Mouse (Mus musculus): ENCODE results near the gene Slc52a3. TPM values are rescaled to one million over a fixed set of nuclear protein-coding genes. Genes with fewer than 3 reads are reported as not detected.

Slc52a3 gene
- polyA plus RNA-seq, 1 experiment from 2014 or later = 3.6 TPM

- 93% methylated on average over 6 of the region's 6 CpGs for WGBS
- H3K4me1 ChIP-seq (ENCODE audit: control insufficient read depth, insufficient read depth, low read length) = peaks cover 32% of the 10 kb centered on the region
These were observed 26.9 kb upstream of the Slc52a3 start for GRCm38 (mm10) chr2:151969396-151969795.

GRCm38 (mm10) chr2:151970191-151971172 lies 25.8 kb upstream of the Slc52a3 start:
- peaks cover 33% of the 10 kb centered on the region for H3K4me1 ChIP-seq (ENCODE audit: control insufficient read depth, insufficient read depth, low read length)
- H3K4me2 ChIP-seq (replicated peaks; ENCODE audit: low read depth, low read length) = peak overlapping the region; percentile 46
- no peaks in the 10 kb centered on the region for H3K27me3 ChIP-seq (ENCODE audit: control insufficient read depth, insufficient read depth, low read length)
- peaks cover 17% of the 10 kb centered on the region for H3K36me3 ChIP-seq (ENCODE audit: control insufficient read depth, insufficient read depth, low read length)
- 46% methylated on average over 53 of the region's 53 CpGs for WGBS
- peak overlapping the region; percentile 2; the same call in 1 of the 2 replicates for H3K9ac ChIP-seq (replicated peaks; ENCODE audit: low read depth, low read length)
- no peak overlapping the region; the same call in 1 of the 2 replicates for H3K27ac ChIP-seq (ENCODE audit: low read length)
- no peaks in the 10 kb centered on the region for H3K9me3 ChIP-seq (ENCODE audit: control insufficient read depth, low read depth, low read length)
- peak; percentile 90 for ATAC-seq (ENCODE audit: insufficient number of reproducible peaks, insufficient read depth, low FRiP score, low read depth)
- H3K4me3 ChIP-seq (ENCODE audit: low read depth, low read length) = peak overlapping the region; percentile 13; the same call in 1 of the 2 replicates

More at GRCm38 (mm10) chr2:151969396-151969795, 26.9 kb upstream of the Slc52a3 start:
- no peak overlapping the region for H3K9ac ChIP-seq (replicated peaks; ENCODE audit: low read depth, low read length)
- peaks cover 17% of the 10 kb centered on the region for H3K36me3 ChIP-seq (ENCODE audit: control insufficient read depth, insufficient read depth, low read length)
- H3K9me3 ChIP-seq (ENCODE audit: control insufficient read depth, low read depth, low read length) = no peaks in the 10 kb centered on the region
- H3K4me2 ChIP-seq (replicated peaks; ENCODE audit: low read depth, low read length) = no peak overlapping the region
- no peak overlapping the region for H3K27ac ChIP-seq (ENCODE audit: low read length)
- no peak overlapping the region for H3K4me3 ChIP-seq (ENCODE audit: low read depth, low read length)
- H3K27me3 ChIP-seq (ENCODE audit: control insufficient read depth, insufficient read depth, low read length) = no peaks in the 10 kb centered on the region
- no peak for ATAC-seq (ENCODE audit: insufficient number of reproducible peaks, insufficient read depth, low FRiP score, low read depth)

- no peaks in the 10 kb centered on the region for H3K27me3 ChIP-seq (ENCODE audit: control insufficient read depth, insufficient read depth, low read length)
- no peak for ATAC-seq (ENCODE audit: insufficient number of reproducible peaks, insufficient read depth, low FRiP score, low read depth)
- H3K27ac ChIP-seq (ENCODE audit: low read length) = no peak overlapping the region
- peaks cover 17% of the 10 kb centered on the region for H3K36me3 ChIP-seq (ENCODE audit: control insufficient read depth, insufficient read depth, low read length)
- 80% methylated on average over 5 of the region's 5 CpGs for WGBS
- H3K9ac ChIP-seq (replicated peaks; ENCODE audit: low read depth, low read length) = no peak overlapping the region
- peaks cover 37% of the 10 kb centered on the region for H3K4me1 ChIP-seq (ENCODE audit: control insufficient read depth, insufficient read depth, low read length)
- H3K9me3 ChIP-seq (ENCODE audit: control insufficient read depth, low read depth, low read length) = no peaks in the 10 kb centered on the region
- H3K4me2 ChIP-seq (replicated peaks; ENCODE audit: low read depth, low read length) = no peak overlapping the region
- H3K4me3 ChIP-seq (ENCODE audit: low read depth, low read length) = no peak overlapping the region
These were observed 24.6 kb upstream of the Slc52a3 start for GRCm38 (mm10) chr2:151971748-151972147.

- peak overlapping the region; percentile 14; the same call in 1 of the 2 replicates for H3K9ac ChIP-seq (replicated peaks; ENCODE audit: low read depth, low read length)
- no peaks in the 10 kb centered on the region for H3K27me3 ChIP-seq (ENCODE audit: control insufficient read depth, insufficient read depth, low read length)
- peak overlapping the region; percentile 46 for H3K4me2 ChIP-seq (replicated peaks; ENCODE audit: low read depth, low read length)
- ATAC-seq (ENCODE audit: insufficient number of reproducible peaks, insufficient read depth, low FRiP score, low read depth) = 0 out of 2 replicates have a peak, but pooled peaks have one; percentile 7
- peaks cover 17% of the 10 kb centered on the region for H3K36me3 ChIP-seq (ENCODE audit: control insufficient read depth, insufficient read depth, low read length)
- peaks cover 36% of the 10 kb centered on the region for H3K4me1 ChIP-seq (ENCODE audit: control insufficient read depth, insufficient read depth, low read length)
- peak overlapping the region; percentile 17; the same call in 1 of the 2 replicates for H3K4me3 ChIP-seq (ENCODE audit: low read depth, low read length)
- no peaks in the 10 kb centered on the region for H3K9me3 ChIP-seq (ENCODE audit: control insufficient read depth, low read depth, low read length)
- 29% methylated on average over 23 of the region's 23 CpGs for WGBS
- H3K27ac ChIP-seq (ENCODE audit: low read length) = peak overlapping the region; percentile 58
These were observed 23.3 kb upstream of the Slc52a3 start for GRCm38 (mm10) chr2:151972880-151973594.

- peak; percentile 2; the same call in 1 of the 2 replicates for ATAC-seq (ENCODE audit: insufficient number of reproducible peaks, insufficient read depth, low FRiP score, low read depth)
These were observed 22.4 kb upstream of the Slc52a3 start for GRCm38 (mm10) chr2:151973595-151974562.

GRCm38 (mm10) chr2:151975295-151975694 lies 21.0 kb upstream of the Slc52a3 start:
- Histone ChIP-seq H3K9ac (replicated peaks; ENCODE audit: low read depth, low read length) (no peak overlapping the region), H3K36me3 (ENCODE audit: control insufficient read depth, insufficient read depth, low read length) (no peaks in the 10 kb centered on the region), H3K27me3 (ENCODE audit: control insufficient read depth, insufficient read depth, low read length) (no peaks in the 10 kb centered on the region), H3K27ac (ENCODE audit: low read length) (no peak overlapping the region), H3K4me2 (replicated peaks; ENCODE audit: low read depth, low read length) (no peak overlapping the region), H3K4me1 (ENCODE audit: control insufficient read depth, insufficient read depth, low read length) (peaks cover 41% of the 10 kb centered on the region), H3K4me3 (ENCODE audit: low read depth, low read length) (no peak overlapping the region), H3K9me3 (ENCODE audit: control insufficient read depth, low read depth, low read length) (no peaks in the 10 kb centered on the region)
- WGBS = 86% methylated on average over 5 of the region's 5 CpGs
- no peak for ATAC-seq (ENCODE audit: insufficient number of reproducible peaks, insufficient read depth, low FRiP score, low read depth)

More at GRCm38 (mm10) chr2:151973595-151974562, 22.4 kb upstream of the Slc52a3 start:
- H3K27me3 ChIP-seq (ENCODE audit: control insufficient read depth, insufficient read depth, low read length) = no peaks in the 10 kb centered on the region
- peaks cover 43% of the 10 kb centered on the region for H3K4me1 ChIP-seq (ENCODE audit: control insufficient read depth, insufficient read depth, low read length)
- H3K4me2 ChIP-seq (replicated peaks; ENCODE audit: low read depth, low read length) = peak overlapping the region; percentile 46
- H3K36me3 ChIP-seq (ENCODE audit: control insufficient read depth, insufficient read depth, low read length) = peaks cover 13% of the 10 kb centered on the region
- peak overlapping the region; percentile 14; the same call in 1 of the 2 replicates for H3K9ac ChIP-seq (replicated peaks; ENCODE audit: low read depth, low read length)
- no peaks in the 10 kb centered on the region for H3K9me3 ChIP-seq (ENCODE audit: control insufficient read depth, low read depth, low read length)
- H3K4me3 ChIP-seq (ENCODE audit: low read depth, low read length) = peak overlapping the region; percentile 17
- H3K27ac ChIP-seq (ENCODE audit: low read length) = peak overlapping the region; percentile 58
- 20% methylated on average over 36 of the region's 36 CpGs for WGBS

GRCm38 (mm10) chr2:151976067-151976466 lies 20.2 kb upstream of the Slc52a3 start:
- H3K27ac ChIP-seq (ENCODE audit: low read length) = no peak overlapping the region
- 75% methylated on average over 3 of the region's 3 CpGs for WGBS
- H3K4me2 ChIP-seq (replicated peaks; ENCODE audit: low read depth, low read length) = no peak overlapping the region
- H3K36me3 ChIP-seq (ENCODE audit: control insufficient read depth, insufficient read depth, low read length) = no peaks in the 10 kb centered on the region
- no peak overlapping the region for H3K9ac ChIP-seq (replicated peaks; ENCODE audit: low read depth, low read length)
- ATAC-seq (ENCODE audit: insufficient number of reproducible peaks, insufficient read depth, low FRiP score, low read depth) = no peak
- no peaks in the 10 kb centered on the region for H3K9me3 ChIP-seq (ENCODE audit: control insufficient read depth, low read depth, low read length)
- peaks cover 38% of the 10 kb centered on the region for H3K4me1 ChIP-seq (ENCODE audit: control insufficient read depth, insufficient read depth, low read length)
- H3K4me3 ChIP-seq (ENCODE audit: low read depth, low read length) = no peak overlapping the region
- no peaks in the 10 kb centered on the region for H3K27me3 ChIP-seq (ENCODE audit: control insufficient read depth, insufficient read depth, low read length)
